Mouse (Mus musculus) ES-E14 (cell line): ENCODE results near the gene Evpl.

ENCODE experiments used
- CHD2 ChIP-seq: IDR thresholded peaks from 2 replicates; pipeline ENCODE4 v1.6.1; 2014; ENCODE audit warnings: mild to moderate bottlenecking, low read depth, low read length, inconsistent platforms
- HCFC1 ChIP-seq: IDR thresholded peaks from 2 replicates; pipeline ENCODE4 v1.6.1; 2012; ENCODE audit warnings: low read length, inconsistent platforms, borderline replicate concordance; ENCODE audit not compliant: insufficient read depth
- MAFK ChIP-seq: IDR thresholded peaks from 2 replicates; pipeline ENCODE4 v1.6.1; 2014; ENCODE audit warnings: mild to moderate bottlenecking, low read depth, low read length, inconsistent platforms; ENCODE audit not compliant: insufficient read depth

DNA sequence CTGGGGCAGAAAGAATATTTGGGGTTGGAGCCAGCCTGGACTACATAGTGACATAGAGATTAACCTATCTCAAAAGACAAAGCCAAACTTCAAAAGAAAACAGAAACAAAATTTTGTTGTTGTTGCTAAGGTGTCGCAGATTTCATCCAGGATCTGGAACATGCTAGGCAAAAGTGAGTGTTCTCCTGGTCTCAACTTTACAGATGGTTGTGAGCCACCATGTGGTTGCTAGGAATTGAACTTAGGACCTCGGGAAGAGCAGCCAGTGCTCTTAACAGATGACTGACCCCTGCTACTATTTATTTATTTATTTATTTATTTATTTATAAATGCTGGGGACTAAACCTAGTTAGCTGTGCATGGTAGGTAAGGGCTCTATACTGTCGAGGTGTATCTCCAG, 41.5 kb downstream of the Evpl start:
- TF ChIP-seq CHD2 (no peak), MAFK (no peak), HCFC1 (no peak)
